Mouse (Mus musculus) ES-Bruce4 (cell line): ENCODE data around the gene Ccdc187. TPM values are rescaled to one million over a fixed set of nuclear protein-coding genes. Genes with fewer than 3 reads are reported as not detected.

ENCODE experiments used
- H3K27ac ChIP-seq: 2 replicates; pipeline ENCODE4 v1.5.1; 2012; ENCODE audit warnings: low read length, inconsistent platforms; ENCODE audit not compliant: insufficient read depth
- H3K27me3 ChIP-seq: 2 replicates; pipeline ENCODE4 v1.6.1; 2012; ENCODE audit warnings: mild to moderate bottlenecking, low read length, inconsistent platforms; ENCODE audit not compliant: control insufficient read depth, poor library complexity, insufficient read depth, severe bottlenecking
- H3K36me3 ChIP-seq: 2 replicates; pipeline ENCODE4 v1.6.1; 2012; ENCODE audit warnings: inconsistent platforms, mild to moderate bottlenecking, low read length, moderate library complexity; ENCODE audit not compliant: control insufficient read depth, poor library complexity, insufficient read depth, severe bottlenecking
- H3K4me1 ChIP-seq: one replicate; pipeline ENCODE4 v1.8.1; 2011; ENCODE audit warnings: low read length; ENCODE audit not compliant: control insufficient read depth, insufficient read depth
- H3K4me3 ChIP-seq: 2 replicates; pipeline ENCODE4 v1.5.1; 2011; ENCODE audit warnings: low read depth, mild to moderate bottlenecking, low read length
- H3K9ac ChIP-seq: 2 replicates; pipeline ENCODE4 v1.6.1; 2012; ENCODE audit warnings: low read depth, mild to moderate bottlenecking, inconsistent platforms; ENCODE audit not compliant: poor library complexity, severe bottlenecking
- H3K9me3 ChIP-seq: replicated peaks from 2 replicates; pipeline ENCODE4 v1.6.1; 2012; ENCODE audit warnings: mild to moderate bottlenecking, low read length, inconsistent platforms; ENCODE audit not compliant: control insufficient read depth, poor library complexity, insufficient read depth, severe bottlenecking
- CTCF ChIP-seq: IDR thresholded peaks from one replicate; pipeline ENCODE4 v1.8.1; 2011; ENCODE audit warnings: low read depth, low read length
- EP300 ChIP-seq: IDR thresholded peaks from 2 replicates; pipeline ENCODE4 v1.6.1; 2011; ENCODE audit warnings: low read depth, low read length; ENCODE audit not compliant: insufficient read depth
- POLR2A ChIP-seq: IDR thresholded peaks from one replicate; pipeline ENCODE4 v1.8.1; 2011; ENCODE audit warnings: low read length; ENCODE audit not compliant: insufficient read depth
- polyA plus RNA-seq: library from polyadenylated mRNA; stranded (reverse); fragments of >200 nt; gene quantifications from 2 replicates; pipeline ENCODE4 v1.2.4, GENCODE M21; 2011; ENCODE audit warnings: low read depth; ENCODE audit not compliant: missing spikeins, insufficient read depth, insufficient read length

Gene Ccdc187
- polyA plus RNA-seq, 1 experiment, result 0.06 TPM

DNA sequence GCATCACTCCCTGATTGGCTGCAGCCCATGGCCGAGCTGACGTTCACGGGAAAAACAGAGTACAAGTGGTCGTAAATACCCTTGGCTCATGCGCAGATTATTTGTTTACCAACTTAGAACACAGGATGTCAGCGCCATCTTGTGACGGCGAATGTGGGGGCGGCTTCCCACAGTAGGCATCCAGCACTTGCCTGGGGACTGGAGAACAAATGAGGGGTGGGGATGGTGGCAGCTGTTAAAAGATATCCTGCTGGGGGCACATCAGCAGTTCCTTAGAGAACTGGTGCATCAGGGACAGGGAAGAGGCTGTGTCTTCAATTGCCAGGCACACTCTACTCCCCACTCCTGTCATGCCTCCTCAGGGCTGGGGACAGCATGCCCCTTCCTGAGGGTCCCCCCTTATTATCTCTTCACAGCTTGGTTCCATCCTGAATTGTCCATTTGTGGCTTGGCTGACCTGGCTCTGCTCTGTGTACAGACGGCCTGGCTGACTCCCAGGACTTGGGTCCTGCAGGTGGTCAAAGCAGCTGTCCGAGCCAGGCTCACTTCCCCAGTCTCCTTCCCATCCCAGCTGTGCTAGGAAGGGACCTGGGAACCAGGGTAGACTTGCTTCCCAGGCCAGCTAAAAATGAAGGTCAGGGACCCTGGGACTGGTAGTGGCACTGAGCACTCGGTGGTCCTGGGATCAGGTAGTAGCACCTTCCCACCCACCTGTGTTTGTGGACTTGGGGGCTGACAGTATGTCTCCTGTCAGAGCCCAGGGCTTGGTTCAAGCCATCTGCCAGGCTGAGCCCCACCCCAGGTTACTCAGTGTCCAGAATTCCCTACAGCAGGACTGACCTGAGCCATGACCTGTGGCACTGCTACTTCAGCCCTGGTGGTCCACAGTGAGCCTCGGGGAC is 44.2 kb upstream of the Ccdc187 start:
- H3K4me3 ChIP-seq, result no peak overlapping the region
- TF ChIP-seq POLR2A (no peak), EP300 (no peak), CTCF (no peak)
- H3K27ac ChIP-seq, result no peak overlapping the region
- H3K27me3 ChIP-seq, result no peaks in the 10 kb centered on the region
- H3K36me3 ChIP-seq, result no peaks in the 10 kb centered on the region
- no peak overlapping the region for H3K9ac ChIP-seq
- H3K4me1 ChIP-seq, result peaks cover 13% of the 10 kb centered on the region
- no peaks in the 10 kb centered on the region for H3K9me3 ChIP-seq

DNA sequence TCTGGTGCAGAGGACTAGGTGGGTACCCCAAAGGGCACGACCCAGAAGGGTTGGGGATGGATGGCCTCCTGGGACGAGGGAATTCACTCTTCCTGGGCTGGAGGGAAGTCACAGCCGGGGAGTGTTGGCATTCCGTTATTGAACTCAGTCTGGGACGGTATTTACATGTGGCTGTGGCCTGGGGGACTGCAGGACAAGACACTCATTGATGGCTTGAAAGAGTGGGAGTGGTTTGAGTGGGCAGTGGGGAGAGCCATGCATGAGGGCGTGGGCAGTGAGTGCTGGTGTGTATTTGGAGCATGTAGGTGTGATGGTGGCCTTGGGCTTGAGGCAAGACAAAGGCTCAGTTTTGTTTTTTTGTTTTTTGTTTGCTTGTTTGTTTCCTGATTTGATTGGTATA is 36.3 kb upstream of the Ccdc187 start:
- H3K4me1 ChIP-seq, result no peaks in the 10 kb centered on the region
- TF ChIP-seq EP300 (no peak), POLR2A (no peak), CTCF (no peak)
- H3K27me3 ChIP-seq, result no peaks in the 10 kb centered on the region
- H3K9ac ChIP-seq, result no peak overlapping the region
- H3K9me3 ChIP-seq, result no peaks in the 10 kb centered on the region
- no peaks in the 10 kb centered on the region for H3K36me3 ChIP-seq
- no peak overlapping the region for H3K4me3 ChIP-seq
- no peak overlapping the region for H3K27ac ChIP-seq

DNA sequence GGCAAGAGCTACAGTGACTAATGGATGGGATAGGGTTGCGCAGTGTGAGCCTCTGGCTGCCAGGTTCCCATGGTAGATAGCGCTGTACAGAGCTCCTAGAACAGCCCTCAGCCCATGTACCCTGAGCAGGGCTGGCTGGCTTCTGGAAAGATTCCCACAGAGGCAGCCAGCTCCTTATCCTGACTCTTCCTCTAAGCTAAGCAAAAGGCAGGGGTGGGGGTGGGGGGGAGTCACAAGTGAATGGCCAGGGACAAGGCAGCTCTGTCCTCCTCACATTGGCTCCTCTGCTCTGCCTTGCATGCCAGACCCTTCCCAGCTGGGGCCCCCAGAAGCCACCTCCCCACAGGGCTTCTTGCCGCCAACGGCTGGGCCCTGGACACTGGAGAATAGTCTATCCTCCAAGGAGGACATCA is 35.7 kb upstream of the Ccdc187 start:
- no peak overlapping the region for H3K9ac ChIP-seq
- H3K9me3 ChIP-seq, result no peaks in the 10 kb centered on the region
- TF ChIP-seq EP300 (no peak), CTCF (no peak), POLR2A (no peak)
- H3K4me3 ChIP-seq, result no peak overlapping the region
- H3K36me3 ChIP-seq, result no peaks in the 10 kb centered on the region
- H3K27me3 ChIP-seq, result no peaks in the 10 kb centered on the region
- no peak overlapping the region for H3K27ac ChIP-seq
- no peaks in the 10 kb centered on the region for H3K4me1 ChIP-seq

DNA sequence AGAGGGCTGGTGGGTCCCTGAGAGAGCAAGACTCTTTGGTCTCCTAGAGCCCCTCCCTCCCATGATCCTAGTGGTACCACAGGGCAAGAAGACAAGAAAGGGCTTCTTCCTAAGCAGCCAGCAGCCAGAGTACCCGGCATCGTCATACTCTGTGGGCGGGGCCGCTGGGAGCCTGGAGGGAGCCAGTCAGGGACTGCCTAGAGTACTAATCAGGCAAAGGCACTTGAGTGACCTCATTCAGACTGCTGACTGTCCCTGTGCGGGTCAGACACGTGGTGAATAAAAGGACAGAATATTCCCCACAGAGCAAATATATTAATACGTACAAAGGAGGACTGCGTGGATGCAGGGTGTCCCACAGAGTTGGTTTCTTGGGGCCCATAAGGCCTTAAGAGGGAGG is 35.0 kb upstream of the Ccdc187 start:
- Histone ChIP-seq H3K9me3 (no peaks in the 10 kb centered on the region), H3K9ac (no peak overlapping the region), H3K4me1 (no peaks in the 10 kb centered on the region), H3K27ac (no peak overlapping the region), H3K36me3 (no peaks in the 10 kb centered on the region), H3K27me3 (no peaks in the 10 kb centered on the region), H3K4me3 (no peak overlapping the region)
- TF ChIP-seq EP300 (no peak), CTCF (no peak), POLR2A (no peak)

DNA sequence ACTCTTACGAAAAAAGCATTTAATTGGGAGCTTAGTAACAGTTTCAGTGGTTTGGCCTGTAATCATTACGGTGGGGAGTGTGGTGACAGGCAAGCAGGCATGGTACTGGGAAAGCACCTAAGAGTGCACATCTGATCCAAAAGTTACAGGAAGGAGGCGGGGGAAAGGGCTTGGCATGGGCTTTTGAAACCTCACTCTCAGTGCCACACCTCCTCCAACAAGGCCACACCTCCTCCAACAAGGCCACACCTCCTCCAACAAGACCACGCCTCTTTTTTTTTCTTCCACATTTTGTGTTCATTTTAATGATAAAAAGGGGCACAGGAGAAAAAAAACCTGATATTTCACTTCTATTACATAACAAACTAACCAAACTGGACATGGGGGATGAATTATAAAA is 33.5 kb upstream of the Ccdc187 start:
- TF ChIP-seq CTCF (no peak), EP300 (no peak), POLR2A (no peak)
- H3K4me3 ChIP-seq, result no peak overlapping the region
- no peak overlapping the region for H3K9ac ChIP-seq
- H3K9me3 ChIP-seq, result no peaks in the 10 kb centered on the region
- no peaks in the 10 kb centered on the region for H3K4me1 ChIP-seq
- H3K36me3 ChIP-seq, result no peaks in the 10 kb centered on the region
- H3K27me3 ChIP-seq, result no peaks in the 10 kb centered on the region
- no peak overlapping the region for H3K27ac ChIP-seq

DNA sequence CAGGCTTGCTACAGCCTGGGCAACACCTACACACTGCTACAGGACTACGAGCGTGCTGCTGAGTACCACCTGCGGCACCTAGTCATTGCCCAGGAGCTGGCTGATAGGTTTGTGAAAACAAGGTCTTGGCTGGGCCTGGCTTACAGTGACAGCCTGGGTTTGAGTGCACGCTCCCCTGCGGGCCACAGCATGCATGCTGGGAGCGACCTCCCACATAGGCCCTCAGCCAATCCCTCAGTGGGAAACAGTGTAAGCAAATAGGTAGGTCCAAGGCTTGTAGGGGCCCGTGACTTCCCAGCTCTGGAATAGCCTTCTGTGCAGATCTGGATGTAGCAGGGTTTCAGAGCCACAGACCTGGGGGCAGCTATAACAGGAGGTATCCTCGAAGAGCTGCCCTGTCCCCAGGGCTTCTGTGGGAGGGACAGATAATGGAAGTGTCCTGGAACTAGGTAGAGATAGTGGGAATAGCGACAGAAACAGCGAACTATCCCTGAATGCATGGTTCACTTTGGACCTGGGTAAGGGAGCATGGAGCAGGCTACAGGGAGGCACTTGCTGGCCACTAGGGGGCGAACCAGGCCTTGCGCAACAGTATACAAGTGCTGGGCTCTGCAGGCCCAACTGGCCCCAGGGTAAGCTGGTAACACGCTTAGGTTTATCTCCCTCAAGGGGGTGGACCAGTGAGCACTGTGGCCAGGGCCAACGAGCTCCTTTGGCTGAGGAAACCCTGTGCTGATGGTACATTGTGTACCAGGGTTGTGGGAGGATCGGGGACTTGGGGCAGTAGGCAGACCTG is 31.2 kb upstream of the Ccdc187 start:
- Histone ChIP-seq H3K9ac (no peak overlapping the region), H3K36me3 (no peaks in the 10 kb centered on the region)

More for the DNA sequence above, 31.2 kb upstream of the Ccdc187 start:
- H3K9me3 ChIP-seq, result no peaks in the 10 kb centered on the region
- H3K4me1 ChIP-seq, result no peaks in the 10 kb centered on the region
- H3K4me3 ChIP-seq, result peak overlapping the region; percentile 22; the same call in 1 of the 2 replicates
- no peak overlapping the region for H3K27ac ChIP-seq
- no peak for TF ChIP-seq POLR2A
- TF ChIP-seq CTCF, result peak; percentile 98
- TF ChIP-seq EP300, result no peak
- no peaks in the 10 kb centered on the region for H3K27me3 ChIP-seq
